Mouse (Mus musculus) liver, adult 2 months (tissue): Measurements from ENCODE around the gene Fkbp8.

Experiments used
- CTCF ChIP-seq: fragments of 200-500 bp; IDR thresholded peaks from 2 replicates; pipeline ENCODE4 v1.5.1; 2011; ENCODE audit warnings: low read depth, low read length, control low read depth
- POLR2A ChIP-seq: fragments of 200-500 bp; IDR thresholded peaks from 2 replicates; pipeline ENCODE4 v1.6.1; 2011; ENCODE audit warnings: low read length, control low read depth; ENCODE audit not compliant: insufficient read depth; ENCODE audit errors: extremely low read depth

DNA sequence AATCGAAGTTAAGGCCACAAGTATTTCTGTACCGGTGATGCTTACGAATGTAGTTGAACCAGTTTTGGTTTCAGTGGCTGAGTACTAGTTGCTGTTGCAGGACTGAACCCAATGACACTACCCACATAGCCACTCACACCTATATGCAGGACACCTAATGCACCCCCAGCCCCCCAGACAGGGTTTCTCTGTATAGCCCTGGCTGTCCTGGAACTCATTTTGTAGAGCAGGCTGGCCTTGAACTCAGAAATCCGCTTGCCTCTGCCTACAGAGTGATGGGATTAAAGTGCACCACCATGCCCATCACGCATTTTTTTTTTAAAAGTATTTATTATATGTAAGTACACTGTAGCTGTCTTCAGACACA, 20.5 kb upstream of the Fkbp8 start:
- TF ChIP-seq POLR2A, result no peak
- no peak for TF ChIP-seq CTCF
